Mouse (Mus musculus) myocyte (in vitro differentiated cells): ENCODE data around the gene Smim17. TPM values are rescaled to one million over a fixed set of nuclear protein-coding genes. Genes with fewer than 3 reads are reported as not detected.
A peak's percentile ranks its signal among the peaks of the same experiment; 100 is the strongest.

ENCODE experiments used
- H3K27me3 ChIP-seq: one replicate; pipeline ENCODE4 v1.6.1; 2011; ENCODE audit not compliant: control insufficient read depth, insufficient read depth, insufficient read length
- H3K36me3 ChIP-seq: one replicate; pipeline ENCODE4 v1.6.1; 2011; ENCODE audit not compliant: control insufficient read depth, insufficient read depth
- H3K4me2 ChIP-seq: one replicate; pipeline ENCODE4 v1.6.1; 2011; ENCODE audit warnings: low read depth, control low read depth
- H3K4me3 ChIP-seq: one replicate; pipeline ENCODE4 v1.5.1; 2011; ENCODE audit warnings: mild to moderate bottlenecking, control low read depth, moderate library complexity
- H3K79me2 ChIP-seq: one replicate; pipeline ENCODE4 v1.6.1; 2011; ENCODE audit not compliant: control insufficient read depth, insufficient read depth
- H3ac ChIP-seq: one replicate; pipeline ENCODE4 v1.6.1; 2011; ENCODE audit not compliant: control insufficient read depth, insufficient read length
- CEBPB ChIP-seq: IDR thresholded peaks from 2 replicates; pipeline ENCODE4 v1.6.1; 2011; ENCODE audit warnings: mild to moderate bottlenecking, moderate library complexity; ENCODE audit not compliant: poor library complexity, insufficient read depth, severe bottlenecking
- E2F4 ChIP-seq: IDR thresholded peaks from one replicate; pipeline ENCODE4 v1.6.1; 2011; ENCODE audit warnings: mild to moderate bottlenecking, control low read depth, moderate library complexity; ENCODE audit not compliant: insufficient read depth
- MAX ChIP-seq: IDR thresholded peaks from one replicate; pipeline ENCODE4 v1.6.1; 2011; ENCODE audit warnings: low read depth, mild to moderate bottlenecking, control low read depth
- MYOD1 ChIP-seq, 3 experiments: IDR thresholded peaks; one replicate each; pipeline ENCODE4 v1.6.1; 2011; ENCODE audit warnings: control low read depth in 2 of 3, low read depth in 2 of 3, mild to moderate bottlenecking in 2 of 3, moderate library complexity in 1 of 3; ENCODE audit not compliant: insufficient read length in 2 of 3, control insufficient read depth in 1 of 3
- MYOG ChIP-seq, 3 experiments: IDR thresholded peaks; one replicate each; pipeline ENCODE4 v1.6.1; 2011; ENCODE audit warnings: control low read depth in 2 of 3, low read depth in 2 of 3, mild to moderate bottlenecking in 2 of 3; ENCODE audit not compliant: insufficient read length in 2 of 3, control insufficient read depth in 1 of 3, insufficient read depth in 1 of 3
- POLR2A ChIP-seq: IDR thresholded peaks from one replicate; pipeline ENCODE4 v1.6.1; 2011; ENCODE audit warnings: low read depth, mild to moderate bottlenecking, control low read depth, moderate library complexity; ENCODE audit not compliant: insufficient read length
- POLR2AphosphoS2 ChIP-seq: IDR thresholded peaks from one replicate; pipeline ENCODE4 v1.6.1; 2011; ENCODE audit warnings: low read depth, control low read depth; ENCODE audit not compliant: insufficient read length
- REST ChIP-seq: IDR thresholded peaks from one replicate; pipeline ENCODE4 v1.6.1; 2011; ENCODE audit warnings: mild to moderate bottlenecking, control low read depth, moderate library complexity; ENCODE audit not compliant: insufficient read depth, insufficient read length
- SRF ChIP-seq: IDR thresholded peaks from one replicate; pipeline ENCODE4 v1.6.1; 2011; ENCODE audit warnings: low read depth; ENCODE audit not compliant: control insufficient read depth, insufficient read length
- TCF12 ChIP-seq: IDR thresholded peaks from one replicate; pipeline ENCODE4 v1.6.1; 2011; ENCODE audit warnings: mild to moderate bottlenecking, control low read depth; ENCODE audit not compliant: poor library complexity, insufficient read depth, severe bottlenecking
- TCF3 ChIP-seq: IDR thresholded peaks from one replicate; pipeline ENCODE4 v1.6.1; 2011; ENCODE audit warnings: low read depth, control low read depth; ENCODE audit not compliant: insufficient read length
- USF1 ChIP-seq: IDR thresholded peaks from one replicate; pipeline ENCODE4 v1.6.1; 2011; ENCODE audit warnings: low read depth, mild to moderate bottlenecking, control low read depth, moderate library complexity
- polyA plus RNA-seq: library from polyadenylated mRNA; unstranded; fragments of >200 nt; fragmentation: generic; extraction: Trizol; gene quantifications from one replicate; pipeline ENCODE4 v1.2.1, GENCODE M21; 2012; ENCODE audit warnings: missing spikeins

The Smim17 gene
- polyA plus RNA-seq: not detected

GRCm38 (mm10) chr7:6397996-6398975, at the start of gene Smim17:
Gene Smim17 (plus strand): TSS chr7:6398715.
- H3K4me3 ChIP-seq: peak within 1 kb of the TSS; percentile 17
- H3K4me2 ChIP-seq: peak within 1 kb of the TSS; percentile 68
- peaks cover 9% of the 10 kb centered on the region for H3K36me3 ChIP-seq
- no peaks in the 10 kb centered on the region for H3K27me3 ChIP-seq
- no peaks in the 10 kb centered on the region for H3K79me2 ChIP-seq
- TF ChIP-seq E2F4: no peak
- TF ChIP-seq SRF: no peak
- TF ChIP-seq MAX: no peak
- no peak for TF ChIP-seq CEBPB
- TF ChIP-seq MYOD1 (IDR thresholded peaks at IDR 0.05; ENCODE audit: control insufficient read depth in 1 of 3, insufficient read length in 2 of 3, low read depth in 2 of 3): no peak
- peak; percentile 44 for TF ChIP-seq POLR2A
- TF ChIP-seq TCF3: no peak
- TF ChIP-seq TCF12: no peak
- H3ac ChIP-seq: no peak within 1 kb of the TSS

GRCm38 (mm10) chr7:6358121-6358520, 40.4 kb upstream of the Smim17 start:
- H3K27me3 ChIP-seq: no peaks in the 10 kb centered on the region
- no peaks in the 10 kb centered on the region for H3K36me3 ChIP-seq
- no peaks in the 10 kb centered on the region for H3K79me2 ChIP-seq
- H3ac ChIP-seq: no peak overlapping the region
- no peak overlapping the region for H3K4me3 ChIP-seq
- TF ChIP-seq MYOG (IDR thresholded peaks at IDR 0.05; ENCODE audit: control insufficient read depth in 1 of 3, insufficient read depth in 1 of 3, insufficient read length in 2 of 3, low read depth in 2 of 3) (no peak), POLR2AphosphoS2 (no peak), USF1 (no peak), CEBPB (no peak), MYOD1 (IDR thresholded peaks at IDR 0.05; ENCODE audit: control insufficient read depth in 1 of 3, insufficient read length in 2 of 3, low read depth in 2 of 3) (no peak), POLR2A (no peak), MAX (no peak), TCF12 (no peak)
- no peak overlapping the region for H3K4me2 ChIP-seq

GRCm38 (mm10) chr7:6358937-6359590, 39.5 kb upstream of the Smim17 start:
- H3ac ChIP-seq: no peak overlapping the region
- no peaks in the 10 kb centered on the region for H3K79me2 ChIP-seq
- TF ChIP-seq POLR2AphosphoS2 (no peak), MYOG (IDR thresholded peaks at IDR 0.05; ENCODE audit: control insufficient read depth in 1 of 3, insufficient read depth in 1 of 3, insufficient read length in 2 of 3, low read depth in 2 of 3) (no peak), POLR2A (no peak), E2F4 (no peak), REST (no peak), TCF12 (no peak), USF1 (no peak), SRF (no peak), TCF3 (no peak), MYOD1 (IDR thresholded peaks at IDR 0.05; ENCODE audit: control insufficient read depth in 1 of 3, insufficient read length in 2 of 3, low read depth in 2 of 3) (no peak), CEBPB (no peak), MAX (no peak)
- no peak overlapping the region for H3K4me2 ChIP-seq
- no peaks in the 10 kb centered on the region for H3K36me3 ChIP-seq
- H3K4me3 ChIP-seq: no peak overlapping the region
- H3K27me3 ChIP-seq: no peaks in the 10 kb centered on the region

- no peaks in the 10 kb centered on the region for H3K36me3 ChIP-seq
- TF ChIP-seq MYOG (IDR thresholded peaks at IDR 0.05; ENCODE audit: control insufficient read depth in 1 of 3, insufficient read depth in 1 of 3, insufficient read length in 2 of 3, low read depth in 2 of 3): no peak
- TF ChIP-seq MAX: no peak
- no peak for TF ChIP-seq E2F4
- no peak for TF ChIP-seq SRF
- TF ChIP-seq MYOD1 (IDR thresholded peaks at IDR 0.05; ENCODE audit: control insufficient read depth in 1 of 3, insufficient read length in 2 of 3, low read depth in 2 of 3): no peak
- TF ChIP-seq TCF12: no peak
- TF ChIP-seq TCF3: no peak
- TF ChIP-seq POLR2A: no peak
- TF ChIP-seq REST: no peak
- no peak for TF ChIP-seq USF1
- TF ChIP-seq CEBPB: no peak
- no peak overlapping the region for H3ac ChIP-seq
- H3K27me3 ChIP-seq: no peaks in the 10 kb centered on the region
- no peak overlapping the region for H3K4me3 ChIP-seq
- H3K79me2 ChIP-seq: no peaks in the 10 kb centered on the region
- H3K4me2 ChIP-seq: no peak overlapping the region
Measured at GRCm38 (mm10) chr7:6360477-6361060, 37.9 kb upstream of the Smim17 start.
